Mouse (Mus musculus) cerebellum, adult 11 months (tissue): ENCODE results near the gene Olfr803.

Experiments used
- DNase-seq: peaks from one replicate; pipeline ENCODE4 v3.0.0; 2022

Olfr803 gene

GRCm38 (mm10) chr10:129694186-129694585, at the start of gene Olfr803:
Gene Olfr803, minus strand, starts transcription at chr10:129694286.
- no peak for DNase-seq

- no peak for DNase-seq
Measured at GRCm38 (mm10) chr10:129741821-129742220, 47.7 kb upstream of the Olfr803 start, which contains the start of gene Olfr806. Gene Olfr806, minus strand, starts transcription at chr10:129741921.

- DNase-seq = no peak
Measured at GRCm38 (mm10) chr10:129729275-129729674, 35.2 kb upstream of the Olfr803 start, which contains the start of gene Olfr805. Gene Olfr805, minus strand, starts transcription at chr10:129729375.

GRCm38 (mm10) chr10:129702910-129703309, 8.8 kb upstream of the Olfr803 start, which contains the start of gene Olfr804:
Gene Olfr804, plus strand, starts transcription at chr10:129703210.
- no peak for DNase-seq

GRCm38 (mm10) chr10:129688069-129688468, 6.0 kb downstream of the Olfr803 start, which contains the start of gene Olfr802:
Gene Olfr802, minus strand, starts transcription at chr10:129688169.
- no peak for DNase-seq

GRCm38 (mm10) chr10:129673765-129674164, 20.3 kb downstream of the Olfr803 start, which contains the start of gene Olfr801:
Gene Olfr801, minus strand, starts transcription at chr10:129673865.
- no peak for DNase-seq

GRCm38 (mm10) chr10:129657394-129657793, 36.7 kb downstream of the Olfr803 start, which contains the start of gene Olfr800:
Gene Olfr800, plus strand, starts transcription at chr10:129657694.
- DNase-seq = no peak

- DNase-seq = no peak
Measured at GRCm38 (mm10) chr10:129651763-129652162, 42.3 kb downstream of the Olfr803 start.
